Mouse (Mus musculus) G1E (cell line): ENCODE results near the gene Pld4. TPM values are rescaled to one million over a fixed set of nuclear protein-coding genes. Genes with fewer than 3 reads are reported as not detected.

Source experiments
- ATAC-seq: 2 replicates; pipeline ENCODE4 v1.8.0; 2016; ENCODE audit warnings: mild to moderate bottlenecking; ENCODE audit not compliant: insufficient number of reproducible peaks, poor library complexity, low FRiP score, severe bottlenecking; ENCODE audit errors: extremely low read depth
- DNase-seq: peaks from one replicate; pipeline ENCODE4 v3.0.0; 2012; ENCODE audit warnings: low spot score
- H3K27me3 ChIP-seq: 2 replicates; pipeline ENCODE4 v1.6.1; 2012; ENCODE audit warnings: mild to moderate bottlenecking, low read length, inconsistent platforms; ENCODE audit not compliant: insufficient read depth
- H3K36me3 ChIP-seq: replicated peaks from 2 replicates; pipeline ENCODE3; 2012; ENCODE audit warnings: mild to moderate bottlenecking, inconsistent platforms
- H3K4me1 ChIP-seq: 2 replicates; pipeline ENCODE4 v1.6.1; 2012; ENCODE audit warnings: low read depth, low read length, inconsistent platforms, mixed read lengths; ENCODE audit not compliant: insufficient read depth
- H3K4me3 ChIP-seq: 2 replicates; pipeline ENCODE4 v1.5.1; 2012; ENCODE audit warnings: low read depth, mild to moderate bottlenecking, inconsistent platforms, low read length, moderate library complexity, mixed read lengths
- H3K9me3 ChIP-seq: replicated peaks from 2 replicates; pipeline ENCODE4 v1.6.1; 2012; ENCODE audit warnings: inconsistent platforms
- CTCF ChIP-seq: IDR thresholded peaks from 2 replicates; pipeline ENCODE4 v1.5.1; 2012; ENCODE audit warnings: low read depth, low read length, inconsistent platforms, mixed read lengths
- GATA1 ChIP-seq: IDR thresholded peaks from 2 replicates; pipeline ENCODE4 v1.6.1; 2012; ENCODE audit warnings: borderline replicate concordance, low read length, inconsistent platforms, mixed read lengths
- GATA2 ChIP-seq: IDR thresholded peaks from 2 replicates; pipeline ENCODE4 v1.6.1; 2012; ENCODE audit warnings: low read depth, low read length, inconsistent platforms, borderline replicate concordance
- POLR2AphosphoS5 ChIP-seq: IDR thresholded peaks from 2 replicates; pipeline ENCODE4 v1.6.1; 2012; ENCODE audit warnings: low read depth, low read length, inconsistent platforms; ENCODE audit not compliant: insufficient replicate concordance
- TAL1 ChIP-seq: conservative IDR thresholded peaks from 2 replicates; pipeline ENCODE4 v1.6.1; 2012; ENCODE audit warnings: low read depth, low read length, inconsistent platforms, mixed read lengths
- polyA plus RNA-seq: library from polyadenylated mRNA; stranded (reverse); fragments of >175 nt; gene quantifications from 2 replicates; pipeline ENCODE4 v1.2.3, GENCODE M21; 2012
- total RNA-seq, 2 experiments: library from RNA; stranded (forward) in 1 of 2; stranded (reverse) in 1 of 2; fragments of 200-1000 nt in 1 of 2; fragments of >200 nt in 1 of 2; fragmentation: Nextera tagmentation in 1 of 2; gene quantifications; 2 replicates each; pipeline ENCODE4 v1.2.3; 2014 to 2017

The Pld4 gene
- total and polyA plus RNA-seq, 3 experiments = 0.89 to 1.0 TPM; not detected in 1

GRCm38 (mm10) chr12:112750976-112751375, 9.5 kb upstream of the Pld4 start:
- no peak for TF ChIP-seq GATA1
- Histone ChIP-seq H3K36me3 (no peaks in the 10 kb centered on the region), H3K9me3 (no peaks in the 10 kb centered on the region), H3K4me3 (no peak overlapping the region), H3K4me1 (peaks cover 2% of the 10 kb centered on the region; the same call in 1 of the 2 replicates), H3K27me3 (peaks cover 25% of the 10 kb centered on the region)
- DNase-seq (no peak), ATAC-seq (no peak)

GRCm38 (mm10) chr12:112752399-112752798, 8.1 kb upstream of the Pld4 start:
- TF ChIP-seq TAL1 = no peak
- TF ChIP-seq GATA2 = no peak
- TF ChIP-seq POLR2AphosphoS5 = no peak
- TF ChIP-seq CTCF = no peak
- TF ChIP-seq GATA1 = no peak
- DNase-seq (no peak), ATAC-seq (no peak)
- peaks cover 24% of the 10 kb centered on the region for H3K27me3 ChIP-seq
- no peaks in the 10 kb centered on the region for H3K9me3 ChIP-seq
- H3K36me3 ChIP-seq = no peaks in the 10 kb centered on the region
- H3K4me1 ChIP-seq = peaks cover 2% of the 10 kb centered on the region; the same call in 1 of the 2 replicates
- H3K4me3 ChIP-seq = no peak overlapping the region

- H3K9me3 ChIP-seq = no peaks in the 10 kb centered on the region
- no peak for DNase-seq
- H3K4me3 ChIP-seq = no peak overlapping the region
- H3K36me3 ChIP-seq = no peaks in the 10 kb centered on the region
- TF ChIP-seq CTCF (no peak), GATA1 (no peak), POLR2AphosphoS5 (no peak), TAL1 (no peak), GATA2 (no peak)
- ATAC-seq = no peak
- peaks cover 8% of the 10 kb centered on the region for H3K4me1 ChIP-seq
- peaks cover 18% of the 10 kb centered on the region for H3K27me3 ChIP-seq
Observed at GRCm38 (mm10) chr12:112755900-112756299, 4.6 kb upstream of the Pld4 start.

GRCm38 (mm10) chr12:112757896-112758295, 2.6 kb upstream of the Pld4 start:
- DNase-seq (no peak), ATAC-seq (no peak)
- Histone ChIP-seq H3K9me3 (no peaks in the 10 kb centered on the region), H3K4me1 (peaks cover 14% of the 10 kb centered on the region), H3K27me3 (peaks cover 20% of the 10 kb centered on the region; the same call in 1 of the 2 replicates), H3K36me3 (no peaks in the 10 kb centered on the region), H3K4me3 (no peak overlapping the region)
- no peak for TF ChIP-seq POLR2AphosphoS5
- TF ChIP-seq TAL1 = no peak
- TF ChIP-seq GATA2 = no peak
- TF ChIP-seq GATA1 = no peak
- no peak for TF ChIP-seq CTCF

GRCm38 (mm10) chr12:112759471-112759870, 984 bp upstream of the Pld4 start:
- no peak for TF ChIP-seq GATA2
- TF ChIP-seq TAL1 = no peak
- no peak for TF ChIP-seq CTCF
- no peak for TF ChIP-seq POLR2AphosphoS5
- TF ChIP-seq GATA1 = no peak
- no peaks in the 10 kb centered on the region for H3K9me3 ChIP-seq
- no peak overlapping the region for H3K4me3 ChIP-seq
- H3K36me3 ChIP-seq = no peaks in the 10 kb centered on the region
- H3K27me3 ChIP-seq = peaks cover 23% of the 10 kb centered on the region; the same call in 1 of the 2 replicates
- DNase-seq (no peak), ATAC-seq (no peak)
- H3K4me1 ChIP-seq = peaks cover 14% of the 10 kb centered on the region

- TF ChIP-seq CTCF (no peak), GATA1 (no peak), GATA2 (no peak), POLR2AphosphoS5 (no peak), TAL1 (no peak)
- Histone ChIP-seq H3K36me3 (no peaks in the 10 kb centered on the region), H3K4me3 (no peak overlapping the region), H3K27me3 (peaks cover 20% of the 10 kb centered on the region; the same call in 1 of the 2 replicates), H3K4me1 (peaks cover 14% of the 10 kb centered on the region), H3K9me3 (no peaks in the 10 kb centered on the region)
- no peak for DNase-seq
- no peak for ATAC-seq
Observed at GRCm38 (mm10) chr12:112761411-112761810, 956 bp downstream of the Pld4 start.

GRCm38 (mm10) chr12:112762018-112762417, 1.6 kb downstream of the Pld4 start:
- DNase-seq (no peak), ATAC-seq (no peak)
- H3K27me3 ChIP-seq = peaks cover 16% of the 10 kb centered on the region; the same call in 1 of the 2 replicates

More at GRCm38 (mm10) chr12:112762018-112762417, 1.6 kb downstream of the Pld4 start:
- no peak overlapping the region for H3K4me3 ChIP-seq
- peaks cover 14% of the 10 kb centered on the region for H3K4me1 ChIP-seq
- H3K9me3 ChIP-seq = no peaks in the 10 kb centered on the region
- no peak for TF ChIP-seq POLR2AphosphoS5
- TF ChIP-seq GATA1 = no peak
- no peak for TF ChIP-seq TAL1
- no peak for TF ChIP-seq CTCF
- no peak for TF ChIP-seq GATA2
- no peaks in the 10 kb centered on the region for H3K36me3 ChIP-seq
